Mouse (Mus musculus) heart, adult 2 months (tissue): ENCODE results near the gene Slc38a3. TPM values are rescaled to one million over a fixed set of nuclear protein-coding genes. Genes with fewer than 3 reads are reported as not detected.
A peak's percentile ranks its signal among the peaks of the same experiment; 100 is the strongest.

ENCODE experiments used
- DNase-seq, 2 experiments: peaks; one replicate each; pipeline ENCODE4 v3.0.0; 2021
- H3K27ac ChIP-seq: fragments of 200-600 bp; 2 replicates; pipeline ENCODE4 v1.8.1; 2022
- H3K27me3 ChIP-seq: fragments of 200-500 bp; 2 replicates; pipeline ENCODE4 v1.6.1; 2012; ENCODE audit warnings: mild to moderate bottlenecking, low read length, inconsistent platforms, mixed read lengths; ENCODE audit not compliant: control insufficient read depth, insufficient read depth
- H3K36me3 ChIP-seq: fragments of 200-500 bp; 2 replicates; pipeline ENCODE4 v1.6.1; 2012; ENCODE audit warnings: low read length, inconsistent platforms; ENCODE audit not compliant: control insufficient read depth, insufficient read depth
- H3K4me1 ChIP-seq: fragments of 200-500 bp; 2 replicates; pipeline ENCODE4 v1.6.1; 2011; ENCODE audit warnings: low read length; ENCODE audit not compliant: control insufficient read depth, insufficient read depth
- H3K4me3 ChIP-seq: fragments of 200-600 bp; 2 replicates; pipeline ENCODE4 v1.8.1; 2022
- H3K79me2 ChIP-seq: fragments of 200-500 bp; replicated peaks from 2 replicates; pipeline ENCODE4 v1.6.1; 2012; ENCODE audit warnings: mild to moderate bottlenecking, inconsistent platforms, low read length, moderate library complexity, mixed read lengths; ENCODE audit not compliant: control insufficient read depth, insufficient read depth
- H3K9ac ChIP-seq: fragments of 200-500 bp; 2 replicates; pipeline ENCODE4 v1.6.1; 2012; ENCODE audit warnings: low read depth, mild to moderate bottlenecking, control low read depth, inconsistent platforms, low read length, mixed read lengths
- CTCF ChIP-seq: fragments of 200-600 bp; IDR thresholded peaks from 2 replicates; pipeline ENCODE4 v1.8.1; 2022; ENCODE audit warnings: antibody characterized with exemption, mild to moderate bottlenecking, moderate library complexity
- EP300 ChIP-seq: fragments of 200-500 bp; IDR thresholded peaks from 2 replicates; pipeline ENCODE4 v1.6.1; 2011; ENCODE audit warnings: low read depth, low read length, control low read depth; ENCODE audit not compliant: insufficient read depth
- POLR2A ChIP-seq: fragments of 200-500 bp; IDR thresholded peaks from 2 replicates; pipeline ENCODE4 v1.6.1; 2011; ENCODE audit warnings: mild to moderate bottlenecking, low read depth, low read length, control low read depth; ENCODE audit not compliant: insufficient read depth
- WGBS: fragments of 180-500 bp; shearing (Covaris S2); methylation state at CpG from one replicate; pipeline ENCODE4 v1.1.7; 2018; 5-methylcytosine and 5-hydroxymethylcytosine counted together
- intact Hi-C: fragments of 180-260 bp; cut with DNase I; formaldehyde crosslinking; loops from one replicate; pipeline ENCODE4 v1.15.1; 2025
- polyA plus RNA-seq: library from polyadenylated mRNA; depleted of rRNA; stranded (reverse); fragments of >200 nt; gene quantifications from 2 replicates; pipeline ENCODE4 v1.2.3, GENCODE M21; 2012
- total RNA-seq, 2 experiments: library from RNA; stranded (reverse); gene quantifications; 2 replicates each; pipeline ENCODE4 v1.2.3; 2021

Slc38a3 gene
- total and polyA plus RNA-seq, 3 experiments = 71.5 to 162 (median 88.3) TPM

DNA sequence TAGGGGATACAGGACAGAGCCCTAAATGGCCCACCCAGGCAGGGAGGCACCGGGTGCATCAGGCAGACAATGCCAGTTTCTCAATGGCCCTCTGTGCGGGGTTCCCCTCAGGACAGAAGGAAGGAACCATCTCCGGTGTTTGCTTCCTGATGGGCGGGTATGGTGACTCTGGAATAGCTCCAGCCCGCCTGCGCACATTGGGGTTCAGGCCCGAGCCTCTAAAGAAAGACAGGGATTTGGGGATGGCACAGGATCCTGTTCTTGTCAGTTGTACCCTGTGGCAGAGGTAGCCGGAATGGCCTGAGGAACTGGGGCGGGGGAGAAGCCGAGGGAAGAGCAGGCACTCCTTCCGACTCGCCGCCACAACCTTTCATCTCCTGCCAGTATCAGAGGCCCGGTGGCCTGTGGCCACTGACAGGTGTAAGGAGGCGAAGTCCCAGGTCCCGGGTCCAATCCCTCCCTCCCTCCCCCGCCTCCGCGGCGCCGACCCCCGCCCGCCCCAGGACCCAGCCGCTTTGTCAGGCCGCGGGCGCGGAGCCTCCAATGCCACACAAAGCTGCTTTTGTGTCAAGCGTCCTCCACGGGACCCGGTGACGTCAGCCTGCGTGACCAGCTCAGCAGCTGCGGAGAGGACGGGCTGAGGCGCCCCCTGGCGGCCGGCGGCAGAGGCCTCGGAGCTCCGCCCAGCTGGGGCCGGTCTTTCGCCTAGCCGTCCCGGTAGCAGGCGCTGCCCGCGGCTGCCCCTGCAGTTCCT, 57.0 kb downstream of the Slc38a3 start:
- H3K79me2 ChIP-seq = no peaks in the 10 kb centered on the region
- peaks cover 13% of the 10 kb centered on the region for H3K4me1 ChIP-seq
- H3K36me3 ChIP-seq = no peaks in the 10 kb centered on the region
- H3K27me3 ChIP-seq = no peaks in the 10 kb centered on the region
- WGBS = 3% methylated on average over 48 of the region's 48 CpGs
- peak overlapping the region; percentile 69 for H3K9ac ChIP-seq
- TF ChIP-seq CTCF = peak; percentile 81
- TF ChIP-seq POLR2A = peak; percentile 78; the same call in 1 of the 2 replicates
- peak; percentile 84 for TF ChIP-seq EP300
- intact Hi-C loops = loop anchor here (1.0 kb wide), 1 partner anchor 21 kb away; no protein-coding TSS in a partner anchor
- H3K4me3 ChIP-seq = peak overlapping the region; percentile 52
- DNase-seq = peak; percentile 99 to 100
- peak overlapping the region; percentile 98 for H3K27ac ChIP-seq

DNA sequence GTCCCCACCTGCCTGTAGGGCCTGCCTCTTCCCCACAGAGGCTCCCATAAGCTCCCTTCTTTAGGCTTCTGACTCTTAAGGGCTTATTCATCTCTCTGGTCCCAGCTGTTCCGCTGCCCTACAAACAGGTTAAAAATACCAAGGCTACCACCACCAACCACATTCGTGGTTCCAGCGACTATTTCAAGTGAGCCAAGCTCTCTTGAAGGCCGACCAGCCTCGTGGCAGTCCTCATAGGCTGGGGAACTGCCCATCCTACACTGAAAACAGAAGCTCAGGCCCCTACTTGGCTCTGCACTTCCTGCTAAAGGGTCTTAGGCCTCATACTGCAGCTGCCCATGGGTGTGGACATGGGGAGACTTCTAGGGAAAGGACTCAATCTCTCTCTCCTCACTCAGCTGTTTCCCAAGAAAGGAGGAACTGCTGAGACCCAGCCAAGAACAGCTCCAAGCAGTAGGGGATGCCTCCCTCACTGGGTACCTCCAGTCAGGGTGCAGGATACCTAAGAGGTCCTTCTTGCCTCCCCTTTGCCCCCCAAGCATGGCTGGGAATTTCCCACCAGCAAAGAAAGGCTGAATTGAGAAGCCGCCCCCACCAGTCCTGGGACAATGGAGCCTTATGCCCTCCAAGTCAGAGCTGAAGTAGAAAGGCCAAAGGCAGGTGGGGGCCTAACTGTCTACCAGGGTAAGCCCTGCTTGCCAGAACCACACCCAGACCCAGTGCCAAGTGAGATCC, 57.7 kb downstream of the Slc38a3 start:
- no peaks in the 10 kb centered on the region for H3K36me3 ChIP-seq
- H3K9ac ChIP-seq = peak overlapping the region; percentile 69
- H3K27me3 ChIP-seq = no peaks in the 10 kb centered on the region
- H3K4me1 ChIP-seq = peaks cover 13% of the 10 kb centered on the region
- H3K4me3 ChIP-seq = peak overlapping the region; percentile 52; the same call in 1 of the 2 replicates
- DNase-seq = peak in 1 of 2 experiments; percentile 76
- peak overlapping the region; percentile 98 for H3K27ac ChIP-seq
- intact Hi-C loops = loop anchor here (1.0 kb wide), 1 partner anchor 22 kb away; no protein-coding TSS in a partner anchor
- WGBS = 33% methylated on average over 6 of the region's 6 CpGs
- no peak for TF ChIP-seq EP300
- TF ChIP-seq CTCF = no peak
- H3K79me2 ChIP-seq = no peaks in the 10 kb centered on the region

DNA sequence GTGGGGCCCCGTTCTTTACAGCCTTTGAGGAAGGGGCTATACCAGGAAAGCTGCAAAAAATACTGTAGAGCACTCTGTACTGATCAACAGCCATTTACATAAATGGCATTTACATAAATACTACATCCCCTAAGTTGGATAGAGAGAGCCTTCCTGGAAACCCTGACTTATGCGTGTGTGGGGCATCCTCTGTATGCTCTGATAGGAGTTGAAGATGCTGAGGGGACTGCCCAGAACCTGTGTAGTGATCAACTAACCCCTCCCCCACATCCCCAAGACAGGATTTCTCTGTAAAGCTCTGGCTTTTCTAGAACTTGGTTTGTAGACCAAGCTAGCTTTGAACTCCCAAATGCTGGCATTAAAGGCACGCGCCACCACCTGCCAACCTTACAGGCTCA, 59.9 kb downstream of the Slc38a3 start:
- intact Hi-C loops = no loop called here
- no peaks in the 10 kb centered on the region for H3K79me2 ChIP-seq
- peaks cover 13% of the 10 kb centered on the region for H3K4me1 ChIP-seq
- H3K27me3 ChIP-seq = no peaks in the 10 kb centered on the region
- no peak overlapping the region for H3K9ac ChIP-seq
- TF ChIP-seq EP300 (no peak), CTCF (no peak), POLR2A (no peak)
- no peak overlapping the region for H3K4me3 ChIP-seq
- no peaks in the 10 kb centered on the region for H3K36me3 ChIP-seq
- WGBS = 74% methylated on average over 4 of the region's 4 CpGs
- no peak overlapping the region for H3K27ac ChIP-seq
- no peak for DNase-seq

DNA sequence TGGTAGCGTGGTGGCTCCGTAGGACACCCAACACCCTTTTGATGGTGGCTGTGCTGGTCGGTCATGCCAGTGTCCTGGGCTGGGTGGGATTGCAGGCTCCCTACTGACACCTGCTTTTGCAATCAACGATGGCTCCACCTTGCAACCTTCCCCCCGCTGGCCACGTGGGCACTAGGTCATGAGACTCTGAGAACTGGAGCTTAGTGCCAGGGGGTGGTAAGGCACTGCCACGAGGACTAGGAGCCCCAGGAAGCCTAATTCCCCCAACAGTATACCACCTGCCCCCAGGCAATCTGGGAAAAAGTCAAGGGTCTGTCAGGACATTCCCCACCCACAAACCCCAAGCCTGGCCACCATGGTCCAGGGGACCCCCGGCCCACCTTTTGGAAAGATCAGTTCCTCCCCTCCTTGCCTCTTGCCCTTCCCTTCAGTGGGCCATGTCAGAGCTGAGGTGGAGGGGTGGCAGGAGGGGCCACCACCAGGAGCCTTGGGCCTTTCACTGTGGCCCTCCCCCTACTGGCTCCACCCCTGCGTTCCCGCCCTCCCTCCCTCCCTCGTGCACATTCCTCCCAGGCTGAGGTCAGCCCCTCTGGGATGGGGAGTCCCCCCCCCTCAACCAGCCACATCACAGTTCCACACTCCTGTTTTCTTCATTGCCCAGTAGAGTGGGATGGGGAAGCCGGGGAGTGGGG, 60.4 kb downstream of the Slc38a3 start, which contains the start of gene Sema3b:
Gene Sema3b (minus strand): TSS at position 489 of the 692 bp plus-strand sequence.
- intact Hi-C loops = no loop called here
- WGBS = 49% methylated on average over 12 of the region's 12 CpGs
- TF ChIP-seq POLR2A (no peak), CTCF (no peak), EP300 (0 out of 2 replicates have a peak, but pooled peaks have one; percentile 5)
- H3K4me3 ChIP-seq = no peak within 1 kb of the TSS
- peak within 1 kb of the TSS; percentile 64 for H3K27ac ChIP-seq
- no peak for DNase-seq
- H3K27me3 ChIP-seq = no peaks in the 10 kb centered on the region
- H3K79me2 ChIP-seq = no peaks in the 10 kb centered on the region
- H3K9ac ChIP-seq = peak within 1 kb of the TSS; percentile 38; the same call in 1 of the 2 replicates
- H3K36me3 ChIP-seq = no peaks in the 10 kb centered on the region
- peaks cover 13% of the 10 kb centered on the region for H3K4me1 ChIP-seq

DNA sequence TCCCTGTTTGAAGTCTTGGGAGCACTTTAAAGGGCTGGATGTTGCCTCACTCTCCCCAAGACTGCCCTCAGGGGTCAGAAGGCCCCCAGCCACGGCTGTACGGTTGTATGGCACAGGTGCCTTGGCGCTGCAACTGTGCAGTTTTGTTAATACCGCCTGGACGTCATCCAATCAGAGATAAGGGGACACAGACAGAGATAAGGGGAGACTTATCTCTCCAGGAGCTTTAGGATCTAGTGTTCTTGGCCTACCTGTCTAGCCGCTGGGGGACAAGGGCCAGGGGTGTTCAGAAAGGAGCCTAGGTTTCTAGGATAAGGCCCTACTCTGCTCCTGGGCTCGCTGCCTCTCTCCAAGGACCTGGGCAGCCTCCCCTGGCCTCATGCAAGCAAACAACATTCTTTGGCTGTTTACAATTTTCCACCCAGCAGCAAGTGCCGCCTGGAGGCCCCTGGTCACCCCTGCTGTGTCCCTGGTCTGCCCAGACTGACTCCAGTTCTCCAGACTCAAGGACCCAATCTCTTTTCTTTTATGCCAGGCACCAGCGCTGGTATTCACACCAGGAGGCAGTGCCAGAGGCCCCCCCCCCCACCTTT, 61.6 kb downstream of the Slc38a3 start:
- peak overlapping the region; percentile 38; the same call in 1 of the 2 replicates for H3K9ac ChIP-seq
- H3K27ac ChIP-seq = peak overlapping the region; percentile 64
- intact Hi-C loops = no loop called here
- peaks cover 12% of the 10 kb centered on the region for H3K4me1 ChIP-seq
- TF ChIP-seq POLR2A = no peak
- no peak for TF ChIP-seq CTCF
- TF ChIP-seq EP300 = no peak
- H3K36me3 ChIP-seq = no peaks in the 10 kb centered on the region
- DNase-seq = no peak
- WGBS = 35% methylated on average over 9 of the region's 9 CpGs
- no peak overlapping the region for H3K4me3 ChIP-seq
- no peaks in the 10 kb centered on the region for H3K27me3 ChIP-seq
- no peaks in the 10 kb centered on the region for H3K79me2 ChIP-seq
